Mouse (Mus musculus) Patski (cell line): ENCODE results near the gene Cd320. TPM values are rescaled to one million over a fixed set of nuclear protein-coding genes. Genes with fewer than 3 reads are reported as not detected.
"Not testable (repeated sequence)": the region's sequence is repeated elsewhere in the genome, so short reads cannot be mapped to it uniquely, and the experiment has no call there.

Experiments
- ATAC-seq: fragments of 100-300 bp; one replicate; pipeline ENCODE4 v1.8.0; 2021
- CTCF ChIA-PET: fragments of 350-600 bp; sonication (Branson Sonifier 250); formaldehyde crosslinking; loops from one replicate; lab custom pipeline; 2022; ENCODE audit warnings: inconsistent platforms; lab: Charles Lee
- POLR2A ChIA-PET: fragments of 350-600 bp; sonication (Branson Sonifier 250); formaldehyde crosslinking; loops from one replicate; lab custom pipeline; 2022; ENCODE audit warnings: antibody characterized with exemption, inconsistent platforms; lab: Charles Lee
- DNase-seq: peaks from one replicate; pipeline ENCODE4 v3.0.0-alpha.2; 2011; ENCODE audit warnings: low read depth, low spot score
- H3K27me3 ChIP-seq: fragments of 371-371 bp; one replicate; pipeline ENCODE4 v1.5.1; 2021
- CTCF ChIP-seq: fragments of 100-300 bp; IDR thresholded peaks from one replicate; pipeline ENCODE4 v1.5.1; 2021
- in situ Hi-C: fragments of 300-500 bp; cut with MboI; formaldehyde crosslinking; loops from 3 replicates; pipeline ENCODE4 v1.11.1; 2018; ENCODE audit warnings: low pct_unique_long_range_greater_than_20kb, mixed read lengths
- polyA plus RNA-seq: library from polyadenylated mRNA; unstranded; gene quantifications from one replicate; pipeline ENCODE4 v1.2.3, GENCODE M21; 2021

Cd320 gene
- polyA plus RNA-seq, 1 experiment from 2014 or later, result 43.1 TPM

- ChIA-PET CTCF (interaction anchor here (1.0 kb wide), 1 partner anchor 11 kb away, joined by 3 read pairs; no protein-coding TSS in a partner anchor), POLR2A (interaction anchor here (0.6 to 3.0 kb wide), 5 partner anchors 10 to 123 kb away, joined by 3 to 11 read pairs (median 6); partner anchors contain the start of gene Cd320)
- peak; percentile 84 for DNase-seq
- no peaks in the 10 kb centered on the region for H3K27me3 ChIP-seq
- peak; percentile 76 for ATAC-seq
- in situ Hi-C loops, result loop anchor here (10.0 kb wide), 1 partner anchor 290 kb away; no protein-coding TSS in a partner anchor
- TF ChIP-seq CTCF, result no peak
Measured at GRCm38 (mm10) chr17:33824084-33824996, 18.6 kb upstream of the Cd320 start, which contains the start of the genes Rps28 and Ndufa7. Rps28 (minus strand) TSS chr17:33824562. Ndufa7 (plus strand) TSS chr17:33824572.

GRCm38 (mm10) chr17:33824997-33825330 lies 17.9 kb upstream of the Cd320 start:
- ATAC-seq, H3K27me3 ChIP-seq, DNase-seq, CTCF ChIA-PET: not testable (repeated sequence)
- POLR2A ChIA-PET, result interaction anchor here (0.6 to 3.0 kb wide), 4 partner anchors 12 to 120 kb away, joined by 3 to 11 read pairs (median 5); partner anchors contain the start of gene Cd320
- in situ Hi-C loops, result loop anchor here (5.0 to 10.0 kb wide), 2 partner anchors 290 to 383 kb away; no protein-coding TSS in a partner anchor

- no peak for DNase-seq
- no peaks in the 10 kb centered on the region for H3K27me3 ChIP-seq
- in situ Hi-C loops, result loop anchor here (5.0 to 10.0 kb wide), 2 partner anchors 291 to 383 kb away; no protein-coding TSS in a partner anchor
- no peak for ATAC-seq
- no peak for TF ChIP-seq CTCF
- CTCF ChIA-PET, result interaction anchor here (1.9 kb wide), 1 partner anchor 12 kb away, joined by 6 read pairs; no protein-coding TSS in a partner anchor
- POLR2A ChIA-PET, result interaction anchor here (0.6 to 3.0 kb wide), 4 partner anchors 13 to 120 kb away, joined by 3 to 11 read pairs (median 5); partner anchors contain the start of gene Cd320
Measured at GRCm38 (mm10) chr17:33825462-33825861, 17.4 kb upstream of the Cd320 start.

GRCm38 (mm10) chr17:33826850-33827249 lies 16.0 kb upstream of the Cd320 start:
- TF ChIP-seq CTCF, result no peak
- no peaks in the 10 kb centered on the region for H3K27me3 ChIP-seq
- no peak for DNase-seq
- POLR2A ChIA-PET, result no interaction called here
- CTCF ChIA-PET, result interaction anchor here (0.7 to 4.6 kb wide), 11 partner anchors 14 to 863 kb away, joined by 3 to 18 read pairs (median 4); partner anchors contain the start of genes Cd320 and Kank3
- in situ Hi-C loops, result loop anchor here (5.0 to 10.0 kb wide), 2 partner anchors 292 to 385 kb away; no protein-coding TSS in a partner anchor
- ATAC-seq, result no peak

GRCm38 (mm10) chr17:33828892-33829291 lies 14.0 kb upstream of the Cd320 start:
- H3K27me3 ChIP-seq, result no peaks in the 10 kb centered on the region
- ChIA-PET POLR2A (no interaction called here), CTCF (interaction anchor here (1.3 to 4.6 kb wide), 2 partner anchors 12 to 50 kb away, joined by 4 to 18 read pairs; no protein-coding TSS in a partner anchor)
- DNase-seq, result peak; percentile 68
- peak; percentile 59 for ATAC-seq
- peak; percentile 5 for TF ChIP-seq CTCF
- in situ Hi-C loops, result loop anchor here (5.0 to 10.0 kb wide), 2 partner anchors 294 to 387 kb away; no protein-coding TSS in a partner anchor

- no peaks in the 10 kb centered on the region for H3K27me3 ChIP-seq
- ATAC-seq (no peak), DNase-seq (no peak)
- in situ Hi-C loops, result loop anchor here (5.0 to 10.0 kb wide), 2 partner anchors 295 to 387 kb away; no protein-coding TSS in a partner anchor
- CTCF ChIA-PET, result interaction anchor here (1.2 to 4.6 kb wide), 3 partner anchors 11 to 51 kb away, joined by 3 to 18 read pairs (median 4); no protein-coding TSS in a partner anchor
- POLR2A ChIA-PET, result interaction anchor here (1.2 kb wide), 1 partner anchor 13 kb away, joined by 3 read pairs; the partner anchor contains the start of gene Cd320
- TF ChIP-seq CTCF, result no peak
Measured at GRCm38 (mm10) chr17:33829561-33829960, 13.3 kb upstream of the Cd320 start.

GRCm38 (mm10) chr17:33844196-33844595 lies 1.3 kb downstream of the Cd320 start:
- ChIA-PET POLR2A (interaction anchor here (0.6 to 1.8 kb wide), 2 partner anchors 9 to 19 kb away, joined by 4 to 6 read pairs; partner anchors contain the start of genes Ndufa7 and Rps28), CTCF (interaction anchor here (0.9 to 1.3 kb wide), 2 partner anchors 8 to 21 kb away, joined by 3 read pairs; no protein-coding TSS in a partner anchor)
- no peaks in the 10 kb centered on the region for H3K27me3 ChIP-seq
- no peak for TF ChIP-seq CTCF
- DNase-seq (no peak), ATAC-seq (no peak)
- in situ Hi-C loops, result no loop called here

GRCm38 (mm10) chr17:33848139-33848538 lies 5.2 kb downstream of the Cd320 start:
- DNase-seq (no peak), ATAC-seq (no peak)
- ChIA-PET CTCF (no interaction called here), POLR2A (no interaction called here)
- H3K27me3 ChIP-seq, result no peaks in the 10 kb centered on the region
- no peak for TF ChIP-seq CTCF
- in situ Hi-C loops, result no loop called here

GRCm38 (mm10) chr17:33851331-33851730 lies 8.4 kb downstream of the Cd320 start:
- POLR2A ChIA-PET, result no interaction called here

GRCm38 (mm10) chr17:33857816-33858215 lies 14.9 kb downstream of the Cd320 start:
- in situ Hi-C loops, result no loop called here
- ChIA-PET POLR2A (no interaction called here), CTCF (no interaction called here)
- ATAC-seq (no peak), DNase-seq (no peak)
- TF ChIP-seq CTCF, result no peak
- H3K27me3 ChIP-seq, result no peaks in the 10 kb centered on the region

More at GRCm38 (mm10) chr17:33851331-33851730, 8.4 kb downstream of the Cd320 start:
- in situ Hi-C loops, result no loop called here
- no peaks in the 10 kb centered on the region for H3K27me3 ChIP-seq
- ATAC-seq (no peak), DNase-seq (no peak)
- TF ChIP-seq CTCF, result no peak
- CTCF ChIA-PET, result no interaction called here
